Mouse (Mus musculus): Measurements from ENCODE around the gene Smim1. TPM values are rescaled to one million over a fixed set of nuclear protein-coding genes. Genes with fewer than 3 reads are reported as not detected.

Gene Smim1
- polyA plus RNA-seq, 1 experiment from 2014 or later = 77.0 TPM

DNA sequence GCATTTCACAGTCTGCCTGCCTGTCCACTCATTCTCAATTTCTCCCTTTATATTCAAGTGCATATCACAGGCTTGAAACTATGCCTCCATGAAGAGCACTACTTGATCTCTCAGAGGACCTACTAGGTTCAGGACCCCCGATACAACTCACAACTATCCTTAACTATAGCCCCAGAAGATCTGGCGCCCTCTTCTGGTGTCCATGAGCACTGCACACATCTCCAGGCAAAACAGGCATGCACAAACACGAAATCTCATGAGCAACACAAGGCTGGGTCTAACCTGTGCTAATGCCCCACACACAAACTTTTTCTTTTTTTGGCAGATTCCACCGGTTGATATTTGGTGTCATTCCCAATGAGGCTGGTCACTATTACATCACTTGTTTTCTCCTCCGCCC lies 19.8 kb upstream of the Smim1 start:
- Histone ChIP-seq H3K4me2 (no peak overlapping the region), H3K4me3 (no peak overlapping the region), H3K36me3 (no peaks in the 10 kb centered on the region), H3K9ac (no peak overlapping the region), H3K27ac (ENCODE audit: poor library complexity, severe bottlenecking) (no peak overlapping the region), H3K9me3 (replicated peaks) (peaks cover 2% of the 10 kb centered on the region; the same call in 1 of the 2 replicates), H3K4me1 (replicated peaks) (no peaks in the 10 kb centered on the region), H3K27me3 (replicated peaks) (peaks cover 24% of the 10 kb centered on the region; the same call in 1 of the 2 replicates)
- WGBS = 61% methylated on average over 5 of the region's 5 CpGs
- no peak for ATAC-seq (ENCODE audit: insufficient number of reproducible peaks, low FRiP score)

DNA sequence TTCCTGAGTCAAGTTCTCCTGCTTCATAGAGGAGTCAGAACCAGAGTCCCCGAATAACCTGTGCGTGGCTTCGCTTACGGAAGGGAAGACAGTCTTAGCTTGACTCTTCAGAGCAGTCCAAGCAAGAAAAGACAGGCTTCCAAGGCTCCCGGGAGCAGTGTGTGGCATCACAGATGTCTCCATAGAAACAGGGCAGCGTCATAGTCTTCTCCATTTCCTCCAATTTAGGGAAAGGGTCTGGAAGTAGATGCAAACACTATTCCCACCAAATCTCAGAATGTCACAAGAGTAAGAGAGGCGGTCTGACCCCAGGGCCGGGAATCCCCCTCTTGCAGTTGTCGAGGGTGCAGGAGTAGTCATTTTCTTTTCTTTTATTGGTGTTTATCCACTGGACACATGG lies 16.5 kb upstream of the Smim1 start, which contains the start of gene Ccdc27:
Gene Ccdc27 (minus strand): TSS at position 101 of the 400 bp plus-strand sequence.
- H3K36me3 ChIP-seq = no peaks in the 10 kb centered on the region
- no peak within 1 kb of the TSS for H3K9ac ChIP-seq
- ATAC-seq (ENCODE audit: insufficient number of reproducible peaks, low FRiP score) = no peak
- WGBS = 80% methylated on average over 9 of the region's 9 CpGs
- H3K27me3 ChIP-seq (replicated peaks) = peaks cover 22% of the 10 kb centered on the region
- H3K27ac ChIP-seq (ENCODE audit: poor library complexity, severe bottlenecking) = no peak within 1 kb of the TSS
- H3K9me3 ChIP-seq (replicated peaks) = peaks cover 2% of the 10 kb centered on the region; the same call in 1 of the 2 replicates
- no peak within 1 kb of the TSS for H3K4me2 ChIP-seq
- no peaks in the 10 kb centered on the region for H3K4me1 ChIP-seq (replicated peaks)
- H3K4me3 ChIP-seq = no peak within 1 kb of the TSS

DNA sequence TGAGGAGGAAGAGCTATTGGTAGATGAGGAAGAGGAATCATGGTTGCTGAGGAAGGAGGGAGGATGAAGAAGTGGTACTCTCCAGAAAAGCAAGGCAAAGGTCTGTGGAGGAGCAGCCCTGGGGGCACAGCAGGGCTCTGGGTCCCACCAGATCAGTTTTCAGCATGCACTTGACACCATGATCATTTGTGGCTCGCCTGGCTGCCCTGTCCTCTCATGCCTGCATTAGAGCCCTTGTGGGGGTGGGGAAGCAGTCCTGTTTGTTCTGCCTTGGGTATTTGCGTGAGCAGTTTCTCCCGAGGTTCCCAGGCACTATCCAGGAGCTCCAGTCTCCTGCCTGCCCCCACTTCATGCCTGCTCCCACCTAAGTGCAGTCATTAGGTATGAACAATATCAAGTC lies 11.1 kb upstream of the Smim1 start:
- WGBS = 41% methylated on average over 3 of the region's 3 CpGs
- Histone ChIP-seq H3K9me3 (replicated peaks) (0 out of 2 replicates have a peak, but pooled peaks cover 2% of the 10 kb centered on the region), H3K4me1 (replicated peaks) (no peaks in the 10 kb centered on the region; the same call in 1 of the 2 replicates), H3K4me2 (no peak overlapping the region), H3K27ac (ENCODE audit: poor library complexity, severe bottlenecking) (no peak overlapping the region), H3K36me3 (no peaks in the 10 kb centered on the region), H3K27me3 (replicated peaks) (peaks cover 45% of the 10 kb centered on the region), H3K9ac (no peak overlapping the region), H3K4me3 (no peak overlapping the region)
- ATAC-seq (ENCODE audit: insufficient number of reproducible peaks, low FRiP score) = no peak

DNA sequence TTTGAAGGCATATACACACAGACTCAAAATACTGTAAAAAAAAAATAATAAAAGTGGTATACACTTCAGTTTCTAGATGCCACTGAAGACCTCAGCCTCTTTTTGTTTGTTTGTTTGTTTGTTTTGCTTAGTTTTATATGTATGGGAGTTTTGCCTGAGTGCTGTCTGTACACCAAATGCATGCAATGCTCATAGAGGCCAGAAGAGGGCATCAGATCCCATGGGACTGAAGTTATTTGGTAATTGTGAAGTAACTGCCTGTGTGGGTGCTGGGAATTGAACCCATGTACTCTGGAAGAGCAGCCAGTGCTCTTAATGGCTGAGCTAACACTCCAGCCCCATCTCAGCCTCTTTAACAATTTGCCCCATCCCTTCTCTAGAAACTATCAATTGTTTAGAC lies 2.6 kb upstream of the Smim1 start:
- H3K4me3 ChIP-seq = no peak overlapping the region
- H3K4me1 ChIP-seq (replicated peaks) = peaks cover 31% of the 10 kb centered on the region
- H3K9ac ChIP-seq = no peak overlapping the region
- H3K9me3 ChIP-seq (replicated peaks) = no peaks in the 10 kb centered on the region
- no peak overlapping the region for H3K27ac ChIP-seq (ENCODE audit: poor library complexity, severe bottlenecking)
- peaks cover 6% of the 10 kb centered on the region; the same call in 1 of the 2 replicates for H3K27me3 ChIP-seq (replicated peaks)
- no peaks in the 10 kb centered on the region for H3K36me3 ChIP-seq
- no peak for ATAC-seq (ENCODE audit: insufficient number of reproducible peaks, low FRiP score)
- no peak overlapping the region for H3K4me2 ChIP-seq

DNA sequence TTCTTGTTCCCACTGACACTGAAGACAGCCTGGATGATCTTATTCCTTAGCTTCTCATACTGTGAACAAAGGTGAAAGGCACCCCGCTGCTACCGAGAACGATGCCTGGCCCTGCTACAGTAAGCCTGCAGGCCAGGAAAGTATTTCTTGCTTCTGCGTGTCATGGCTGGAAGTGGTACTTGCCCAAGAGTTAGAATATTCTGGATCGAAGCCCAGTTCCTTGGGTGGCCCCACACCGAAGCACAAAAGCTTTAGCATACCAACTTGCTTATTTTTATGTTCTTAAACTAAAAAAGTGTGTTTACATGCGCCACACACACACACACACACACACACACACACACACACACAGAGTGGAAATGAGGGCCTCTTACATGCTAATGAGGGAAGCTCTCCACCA lies 2.0 kb upstream of the Smim1 start:
- peaks cover 37% of the 10 kb centered on the region for H3K4me1 ChIP-seq (replicated peaks)
- H3K27ac ChIP-seq (ENCODE audit: poor library complexity, severe bottlenecking) = no peak overlapping the region
- peaks cover 1% of the 10 kb centered on the region; the same call in 1 of the 2 replicates for H3K36me3 ChIP-seq
- H3K4me2 ChIP-seq = no peak overlapping the region
- no peak overlapping the region for H3K4me3 ChIP-seq
- H3K27me3 ChIP-seq (replicated peaks) = peaks cover 5% of the 10 kb centered on the region; the same call in 1 of the 2 replicates
- no peak for ATAC-seq (ENCODE audit: insufficient number of reproducible peaks, low FRiP score)
- no peak overlapping the region for H3K9ac ChIP-seq
- 78% methylated on average over 7 of the region's 7 CpGs for WGBS
- H3K9me3 ChIP-seq (replicated peaks) = no peaks in the 10 kb centered on the region

DNA sequence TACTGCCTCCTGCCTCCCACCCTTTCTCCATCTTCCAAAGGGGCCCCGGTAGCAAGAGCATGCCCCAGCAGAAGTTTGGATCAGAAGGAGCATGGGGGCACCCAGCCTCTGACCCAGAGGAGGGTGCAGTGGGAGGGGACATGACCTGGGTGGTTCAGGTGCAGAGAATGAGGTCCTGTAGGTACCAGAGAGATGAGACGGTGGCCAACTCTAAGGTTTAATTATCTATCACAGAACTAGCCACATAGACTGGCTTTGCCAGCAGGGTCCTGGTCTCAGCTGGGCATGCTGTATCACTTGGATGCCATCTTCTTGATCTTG lies 371 bp upstream of the Smim1 start:
- peak overlapping the region; percentile 80 for H3K9ac ChIP-seq
- peaks cover 17% of the 10 kb centered on the region for H3K36me3 ChIP-seq
- 35% methylated on average over 2 of the region's 2 CpGs for WGBS
- H3K4me1 ChIP-seq (replicated peaks) = peaks cover 47% of the 10 kb centered on the region
- no peak overlapping the region for H3K27ac ChIP-seq (ENCODE audit: poor library complexity, severe bottlenecking)
- peak overlapping the region; percentile 87 for H3K4me2 ChIP-seq
- peak overlapping the region; percentile 56 for H3K4me3 ChIP-seq
- H3K27me3 ChIP-seq (replicated peaks) = peaks cover 5% of the 10 kb centered on the region; the same call in 1 of the 2 replicates
- no peak for ATAC-seq (ENCODE audit: insufficient number of reproducible peaks, low FRiP score)
- H3K9me3 ChIP-seq (replicated peaks) = no peaks in the 10 kb centered on the region

DNA sequence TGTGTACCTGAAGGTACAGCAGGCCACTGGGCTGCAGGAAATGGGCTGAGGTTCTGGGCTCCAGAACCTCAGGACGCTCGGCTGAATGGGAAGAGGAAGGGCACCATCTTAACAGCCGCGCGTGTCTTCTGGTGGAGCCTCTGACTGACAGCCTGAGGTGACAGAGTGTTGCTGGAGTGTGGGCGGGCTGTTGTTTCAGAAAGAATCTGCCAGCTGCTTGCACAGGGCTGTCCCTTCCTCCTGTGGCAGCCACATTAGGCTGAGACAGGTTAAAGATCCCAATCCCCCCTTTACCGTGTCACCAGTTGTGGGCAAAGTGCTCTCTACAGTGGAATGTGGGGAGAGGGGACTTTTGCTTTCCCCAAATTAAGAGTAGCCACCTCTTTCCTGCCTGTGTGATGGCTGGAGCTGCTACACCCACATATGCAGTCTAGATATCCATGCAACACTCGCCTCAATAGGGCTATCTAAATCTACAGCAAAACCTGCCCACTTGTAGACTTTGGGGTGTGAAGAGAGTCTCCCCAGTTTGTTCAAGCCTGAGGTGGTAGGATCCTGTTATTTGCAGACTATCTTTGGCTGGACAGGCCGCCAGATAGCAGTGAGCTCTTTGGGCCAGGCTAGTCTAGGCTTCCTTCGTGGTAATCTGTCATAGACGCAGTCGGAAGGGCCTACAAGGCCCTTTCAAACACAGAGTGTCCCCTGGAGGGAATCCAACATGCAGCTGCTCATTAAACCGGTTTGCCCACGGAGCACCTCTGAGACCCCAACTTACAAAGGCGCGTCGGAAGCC lies 1.1 kb downstream of the Smim1 start:
- Histone ChIP-seq H3K4me3 (peak overlapping the region; percentile 56), H3K27me3 (replicated peaks) (peaks cover 5% of the 10 kb centered on the region; the same call in 1 of the 2 replicates), H3K27ac (ENCODE audit: poor library complexity, severe bottlenecking) (peak overlapping the region; percentile 71), H3K9ac (peak overlapping the region; percentile 80), H3K36me3 (peaks cover 32% of the 10 kb centered on the region), H3K4me1 (replicated peaks) (peaks cover 47% of the 10 kb centered on the region), H3K4me2 (peak overlapping the region; percentile 87), H3K9me3 (replicated peaks) (no peaks in the 10 kb centered on the region)
- no peak for ATAC-seq (ENCODE audit: insufficient number of reproducible peaks, low FRiP score)
- WGBS = 14% methylated on average over 17 of the region's 17 CpGs

DNA sequence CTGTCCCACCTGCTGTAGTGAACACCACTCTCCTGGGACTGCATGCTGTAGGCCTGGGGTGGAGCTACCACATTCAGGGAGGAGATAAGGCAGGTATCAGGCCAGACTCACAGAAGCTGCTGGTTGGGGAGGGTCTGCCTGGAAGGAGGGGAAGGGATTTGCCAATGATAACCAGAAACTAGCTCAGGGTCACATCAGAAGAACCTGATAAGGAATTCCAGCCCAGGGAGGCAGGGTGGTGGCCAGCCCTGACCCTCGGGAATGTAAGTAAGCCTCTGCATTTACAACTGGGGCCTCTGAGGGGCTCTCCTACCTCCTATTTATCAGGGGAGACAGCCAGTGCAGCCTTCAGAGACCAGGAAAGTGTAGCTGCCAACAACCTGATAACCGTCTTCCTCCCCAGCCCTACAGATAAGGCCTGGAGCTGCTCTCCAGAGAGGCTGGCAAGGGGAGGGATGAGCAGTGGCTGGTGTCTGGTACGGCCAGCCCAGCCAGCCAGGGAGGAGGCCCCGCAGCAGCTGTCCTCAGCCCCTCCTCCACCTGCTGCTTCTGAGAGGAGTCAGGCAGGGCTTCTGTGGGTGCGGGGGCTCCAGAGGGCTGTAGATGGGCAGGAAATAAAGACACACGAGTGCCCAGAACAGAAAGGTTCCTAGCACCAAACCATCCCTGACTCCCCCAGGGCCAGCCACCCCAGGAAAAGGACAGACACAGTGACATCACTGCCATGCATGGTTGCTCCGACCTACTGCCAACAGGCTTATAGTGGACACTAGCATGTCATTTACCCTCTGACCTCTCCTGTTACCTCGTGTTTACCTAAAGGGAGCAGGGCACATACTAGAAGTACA lies 2.1 kb downstream of the Smim1 start:
- H3K4me1 ChIP-seq (replicated peaks) = peaks cover 47% of the 10 kb centered on the region
- H3K36me3 ChIP-seq = peaks cover 42% of the 10 kb centered on the region
- H3K9ac ChIP-seq = peak overlapping the region; percentile 80
- no peaks in the 10 kb centered on the region for H3K9me3 ChIP-seq (replicated peaks)
- peaks cover 5% of the 10 kb centered on the region; the same call in 1 of the 2 replicates for H3K27me3 ChIP-seq (replicated peaks)
- 8% methylated on average over 8 of the region's 8 CpGs for WGBS
- H3K27ac ChIP-seq (ENCODE audit: poor library complexity, severe bottlenecking) = peak overlapping the region; percentile 71
- ATAC-seq (ENCODE audit: insufficient number of reproducible peaks, low FRiP score) = peak; percentile 79
- peak overlapping the region; percentile 87 for H3K4me2 ChIP-seq
- H3K4me3 ChIP-seq = peak overlapping the region; percentile 56

DNA sequence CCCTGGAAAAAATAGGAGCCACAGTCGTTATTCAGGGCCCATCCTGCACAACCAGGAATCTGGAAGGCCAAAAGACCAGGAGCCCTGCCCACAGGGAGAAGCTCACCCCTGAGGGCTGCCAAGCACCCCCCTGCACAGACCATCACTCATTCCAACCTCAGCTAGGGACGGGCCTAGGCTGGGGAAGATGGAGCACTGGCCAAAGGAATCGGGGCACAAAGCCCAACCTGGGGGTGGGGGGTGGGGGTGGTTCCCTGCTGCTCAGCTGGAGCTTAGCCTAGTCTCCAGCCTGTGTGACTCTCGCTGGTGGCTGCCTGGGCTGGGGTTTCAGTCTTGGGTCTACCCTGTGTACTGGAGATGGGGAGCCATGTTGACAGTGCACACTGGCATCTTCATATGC lies 3.2 kb downstream of the Smim1 start:
- no peak overlapping the region for H3K4me3 ChIP-seq
- peaks cover 53% of the 10 kb centered on the region for H3K36me3 ChIP-seq
- ATAC-seq (ENCODE audit: insufficient number of reproducible peaks, low FRiP score) = no peak
- no peaks in the 10 kb centered on the region for H3K9me3 ChIP-seq (replicated peaks)
- H3K9ac ChIP-seq = no peak overlapping the region
- 37% methylated on average over 4 of the region's 4 CpGs for WGBS
- H3K27me3 ChIP-seq (replicated peaks) = peaks cover 5% of the 10 kb centered on the region; the same call in 1 of the 2 replicates
- H3K4me1 ChIP-seq (replicated peaks) = peaks cover 47% of the 10 kb centered on the region
- H3K4me2 ChIP-seq = peak overlapping the region; percentile 87
- 0 out of 2 replicates have a peak overlapping the region, but pooled peaks have one; percentile 23 for H3K27ac ChIP-seq (ENCODE audit: poor library complexity, severe bottlenecking)

DNA sequence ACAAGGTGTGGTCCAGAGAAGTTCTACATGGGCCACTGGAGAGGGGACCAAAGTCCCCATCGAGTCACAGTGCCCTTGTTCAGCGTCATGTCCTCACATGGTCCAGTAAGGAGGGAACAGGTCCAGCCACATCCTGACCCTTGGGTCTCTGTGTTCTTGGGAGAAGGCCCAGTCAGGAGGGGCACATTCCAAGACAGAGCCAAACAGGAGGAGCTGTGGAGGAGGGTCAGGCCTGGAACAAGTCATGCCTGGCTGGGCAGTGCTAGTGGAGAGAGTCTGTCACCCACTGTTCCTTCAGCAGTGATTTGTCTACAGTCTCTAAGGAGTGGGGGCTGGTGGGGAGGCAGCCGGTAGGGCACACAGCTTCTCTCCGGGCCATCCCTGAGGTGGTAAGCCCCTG lies 3.6 kb downstream of the Smim1 start:
- WGBS = 66% methylated on average over 4 of the region's 4 CpGs
- no peak for ATAC-seq (ENCODE audit: insufficient number of reproducible peaks, low FRiP score)
- Histone ChIP-seq H3K9me3 (replicated peaks) (no peaks in the 10 kb centered on the region), H3K27me3 (replicated peaks) (peaks cover 5% of the 10 kb centered on the region; the same call in 1 of the 2 replicates), H3K36me3 (peaks cover 57% of the 10 kb centered on the region), H3K27ac (ENCODE audit: poor library complexity, severe bottlenecking) (0 out of 2 replicates have a peak overlapping the region, but pooled peaks have one; percentile 23), H3K4me3 (no peak overlapping the region), H3K9ac (no peak overlapping the region), H3K4me1 (replicated peaks) (peaks cover 47% of the 10 kb centered on the region), H3K4me2 (no peak overlapping the region)

DNA sequence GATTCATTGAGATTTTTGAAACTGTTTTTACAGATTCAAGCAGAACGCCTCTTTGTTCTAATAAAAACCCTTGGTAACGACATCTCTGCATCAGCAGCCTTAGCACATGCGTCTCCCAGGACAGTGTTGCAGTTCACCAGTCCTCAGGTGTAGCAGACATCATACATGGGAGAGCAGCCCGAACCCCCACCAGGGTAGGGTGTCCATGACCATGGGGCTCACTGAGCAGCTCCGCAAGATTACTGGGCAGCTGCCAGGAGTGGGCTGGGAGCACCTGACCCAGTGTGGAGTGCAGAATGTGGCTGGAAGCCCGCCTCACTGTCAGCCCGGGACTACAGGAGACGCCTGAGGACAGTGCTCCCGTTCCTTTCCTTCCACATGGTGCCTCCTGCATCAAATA lies 4.6 kb downstream of the Smim1 start:
- H3K4me3 ChIP-seq = no peak overlapping the region
- H3K9ac ChIP-seq = no peak overlapping the region
- no peaks in the 10 kb centered on the region for H3K9me3 ChIP-seq (replicated peaks)
- H3K4me1 ChIP-seq (replicated peaks) = peaks cover 44% of the 10 kb centered on the region
- H3K4me2 ChIP-seq = no peak overlapping the region
- H3K27me3 ChIP-seq (replicated peaks) = peaks cover 2% of the 10 kb centered on the region; the same call in 1 of the 2 replicates
- no peak for ATAC-seq (ENCODE audit: insufficient number of reproducible peaks, low FRiP score)
- H3K36me3 ChIP-seq = peaks cover 67% of the 10 kb centered on the region
- H3K27ac ChIP-seq (ENCODE audit: poor library complexity, severe bottlenecking) = no peak overlapping the region
- 80% methylated on average over 9 of the region's 9 CpGs for WGBS

Measured in heart, embryonic 12.5 days (tissue).